Mouse (Mus musculus): ENCODE measurements around the gene Foxp1. TPM values are rescaled to one million over a fixed set of nuclear protein-coding genes. Genes with fewer than 3 reads are reported as not detected.

The Foxp1 gene
- total and polyA plus RNA-seq, 3 experiments = 57.4 to 88.1 (median 79.8) TPM

- H3K27me3 ChIP-seq (ENCODE audit: insufficient read depth, low read length) = no peaks in the 10 kb centered on the region
- no peak for DNase-seq (ENCODE audit: low spot score)
- peaks cover 51% of the 10 kb centered on the region for H3K4me1 ChIP-seq (ENCODE audit: insufficient read depth, low read depth, low read length)
- H3K36me3 ChIP-seq (replicated peaks) = peaks cover 42% of the 10 kb centered on the region
- TF ChIP-seq POLR2AphosphoS5 (IDR thresholded peaks at IDR 0.05; ENCODE audit: insufficient replicate concordance, low read depth, low read length) (no peak), CTCF (IDR thresholded peaks at IDR 0.05; ENCODE audit: low read depth, low read length) (no peak), TAL1 (conservative IDR thresholded peaks at IDR 0.05; ENCODE audit: low read depth, low read length) (no peak), GATA2 (IDR thresholded peaks at IDR 0.05; ENCODE audit: borderline replicate concordance, low read depth, low read length) (no peak), GATA1 (IDR thresholded peaks at IDR 0.05; ENCODE audit: borderline replicate concordance, low read length) (no peak)
- H3K9me3 ChIP-seq (replicated peaks) = no peaks in the 10 kb centered on the region
- ATAC-seq (ENCODE audit: extremely low read depth, insufficient number of reproducible peaks, low FRiP score, poor library complexity, severe bottlenecking) = peak; percentile 41; the same call in 1 of the 2 replicates
- no peak overlapping the region for H3K4me3 ChIP-seq (ENCODE audit: low read depth, low read length)
These were observed 542.1 kb downstream of the Foxp1 start for GRCm38 (mm10) chr6:98980432-98980831.

GRCm38 (mm10) chr6:98980001-98980400, 542.5 kb downstream of the Foxp1 start:
- TF ChIP-seq GATA1 (IDR thresholded peaks at IDR 0.05; ENCODE audit: borderline replicate concordance, low read length) = no peak
- no peak for TF ChIP-seq TAL1 (conservative IDR thresholded peaks at IDR 0.05; ENCODE audit: low read depth, low read length)
- TF ChIP-seq CTCF (IDR thresholded peaks at IDR 0.05; ENCODE audit: low read depth, low read length) = no peak
- no peak for TF ChIP-seq POLR2AphosphoS5 (IDR thresholded peaks at IDR 0.05; ENCODE audit: insufficient replicate concordance, low read depth, low read length)
- TF ChIP-seq GATA2 (IDR thresholded peaks at IDR 0.05; ENCODE audit: borderline replicate concordance, low read depth, low read length) = no peak

GRCm38 (mm10) chr6:98977806-98978205, 544.7 kb downstream of the Foxp1 start:
- peaks cover 33% of the 10 kb centered on the region for H3K4me1 ChIP-seq (ENCODE audit: insufficient read depth, low read depth, low read length)
- TF ChIP-seq GATA1 (IDR thresholded peaks at IDR 0.05; ENCODE audit: borderline replicate concordance, low read length) (no peak), POLR2AphosphoS5 (IDR thresholded peaks at IDR 0.05; ENCODE audit: insufficient replicate concordance, low read depth, low read length) (no peak), CTCF (IDR thresholded peaks at IDR 0.05; ENCODE audit: low read depth, low read length) (no peak), TAL1 (conservative IDR thresholded peaks at IDR 0.05; ENCODE audit: low read depth, low read length) (no peak), GATA2 (IDR thresholded peaks at IDR 0.05; ENCODE audit: borderline replicate concordance, low read depth, low read length) (no peak)
- ATAC-seq (ENCODE audit: extremely low read depth, insufficient number of reproducible peaks, low FRiP score, poor library complexity, severe bottlenecking) = no peak
- no peak for DNase-seq (ENCODE audit: low spot score)
- no peak overlapping the region for H3K4me3 ChIP-seq (ENCODE audit: low read depth, low read length)
- H3K9me3 ChIP-seq (replicated peaks) = no peaks in the 10 kb centered on the region
- no peaks in the 10 kb centered on the region for H3K27me3 ChIP-seq (ENCODE audit: insufficient read depth, low read length)
- peaks cover 60% of the 10 kb centered on the region for H3K36me3 ChIP-seq (replicated peaks)

More at GRCm38 (mm10) chr6:98980001-98980400, 542.5 kb downstream of the Foxp1 start:
- no peaks in the 10 kb centered on the region for H3K9me3 ChIP-seq (replicated peaks)
- H3K4me3 ChIP-seq (ENCODE audit: low read depth, low read length) = no peak overlapping the region
- H3K36me3 ChIP-seq (replicated peaks) = peaks cover 43% of the 10 kb centered on the region
- no peak for DNase-seq (ENCODE audit: low spot score)
- peaks cover 47% of the 10 kb centered on the region for H3K4me1 ChIP-seq (ENCODE audit: insufficient read depth, low read depth, low read length)
- no peaks in the 10 kb centered on the region for H3K27me3 ChIP-seq (ENCODE audit: insufficient read depth, low read length)
- ATAC-seq (ENCODE audit: extremely low read depth, insufficient number of reproducible peaks, low FRiP score, poor library complexity, severe bottlenecking) = no peak

- no peaks in the 10 kb centered on the region for H3K9me3 ChIP-seq (replicated peaks)
- H3K4me1 ChIP-seq (ENCODE audit: insufficient read depth, low read depth, low read length) = peaks cover 17% of the 10 kb centered on the region
- no peak for DNase-seq (ENCODE audit: low spot score)
- TF ChIP-seq CTCF (IDR thresholded peaks at IDR 0.05; ENCODE audit: low read depth, low read length) (no peak), POLR2AphosphoS5 (IDR thresholded peaks at IDR 0.05; ENCODE audit: insufficient replicate concordance, low read depth, low read length) (no peak), GATA1 (IDR thresholded peaks at IDR 0.05; ENCODE audit: borderline replicate concordance, low read length) (no peak), GATA2 (IDR thresholded peaks at IDR 0.05; ENCODE audit: borderline replicate concordance, low read depth, low read length) (no peak), TAL1 (conservative IDR thresholded peaks at IDR 0.05; ENCODE audit: low read depth, low read length) (no peak)
- no peak for ATAC-seq (ENCODE audit: extremely low read depth, insufficient number of reproducible peaks, low FRiP score, poor library complexity, severe bottlenecking)
- no peaks in the 10 kb centered on the region for H3K27me3 ChIP-seq (ENCODE audit: insufficient read depth, low read length)
- peaks cover 63% of the 10 kb centered on the region for H3K36me3 ChIP-seq (replicated peaks)
- H3K4me3 ChIP-seq (ENCODE audit: low read depth, low read length) = no peak overlapping the region
These were observed 546.6 kb downstream of the Foxp1 start for GRCm38 (mm10) chr6:98975918-98976317.

GRCm38 (mm10) chr6:98973433-98973832, 549.1 kb downstream of the Foxp1 start:
- TF ChIP-seq TAL1 (conservative IDR thresholded peaks at IDR 0.05; ENCODE audit: low read depth, low read length) = no peak
- no peak for TF ChIP-seq POLR2AphosphoS5 (IDR thresholded peaks at IDR 0.05; ENCODE audit: insufficient replicate concordance, low read depth, low read length)
- TF ChIP-seq GATA2 (IDR thresholded peaks at IDR 0.05; ENCODE audit: borderline replicate concordance, low read depth, low read length) = no peak
- TF ChIP-seq GATA1 (IDR thresholded peaks at IDR 0.05; ENCODE audit: borderline replicate concordance, low read length) = no peak
- TF ChIP-seq CTCF (IDR thresholded peaks at IDR 0.05; ENCODE audit: low read depth, low read length) = no peak
- H3K4me1 ChIP-seq (ENCODE audit: insufficient read depth, low read depth, low read length) = peaks cover 3% of the 10 kb centered on the region; the same call in 1 of the 2 replicates
- ATAC-seq (ENCODE audit: extremely low read depth, insufficient number of reproducible peaks, low FRiP score, poor library complexity, severe bottlenecking) (no peak), DNase-seq (ENCODE audit: low spot score) (no peak)
- H3K36me3 ChIP-seq (replicated peaks) = peaks cover 64% of the 10 kb centered on the region
- no peak overlapping the region for H3K4me3 ChIP-seq (ENCODE audit: low read depth, low read length)
- H3K9me3 ChIP-seq (replicated peaks) = no peaks in the 10 kb centered on the region
- H3K27me3 ChIP-seq (ENCODE audit: insufficient read depth, low read length) = no peaks in the 10 kb centered on the region

GRCm38 (mm10) chr6:98972404-98972803, 550.1 kb downstream of the Foxp1 start:
- no peak for TF ChIP-seq TAL1 (conservative IDR thresholded peaks at IDR 0.05; ENCODE audit: low read depth, low read length)
- TF ChIP-seq POLR2AphosphoS5 (IDR thresholded peaks at IDR 0.05; ENCODE audit: insufficient replicate concordance, low read depth, low read length) = no peak
- no peak for TF ChIP-seq GATA2 (IDR thresholded peaks at IDR 0.05; ENCODE audit: borderline replicate concordance, low read depth, low read length)
- no peak for TF ChIP-seq GATA1 (IDR thresholded peaks at IDR 0.05; ENCODE audit: borderline replicate concordance, low read length)
- TF ChIP-seq CTCF (IDR thresholded peaks at IDR 0.05; ENCODE audit: low read depth, low read length) = no peak
- no peak overlapping the region for H3K4me3 ChIP-seq (ENCODE audit: low read depth, low read length)
- ATAC-seq (ENCODE audit: extremely low read depth, insufficient number of reproducible peaks, low FRiP score, poor library complexity, severe bottlenecking) = no peak
- DNase-seq (ENCODE audit: low spot score) = no peak
- no peaks in the 10 kb centered on the region for H3K9me3 ChIP-seq (replicated peaks)
- peaks cover 62% of the 10 kb centered on the region for H3K36me3 ChIP-seq (replicated peaks)
- no peaks in the 10 kb centered on the region for H3K4me1 ChIP-seq (ENCODE audit: insufficient read depth, low read depth, low read length)
- no peaks in the 10 kb centered on the region for H3K27me3 ChIP-seq (ENCODE audit: insufficient read depth, low read length)

All from G1E (cell line).